Mouse (Mus musculus) hindbrain, embryonic 14.5 days (tissue): Measurements from ENCODE around the gene Mmp11. TPM values are rescaled to one million over a fixed set of nuclear protein-coding genes. Genes with fewer than 3 reads are reported as not detected.

Experiments
- ATAC-seq: fragments of 200-750 bp; cut with Nextera tagmentation; 2 replicates; pipeline ENCODE4 v1.8.0; 2017; ENCODE audit warnings: moderate number of reproducible peaks, mild to moderate bottlenecking, moderate TSS enrichment, moderate library complexity; ENCODE audit not compliant: low FRiP score
- DNase-seq: peaks from one replicate; pipeline ENCODE4 v3.0.0-alpha.2; 2015; ENCODE audit warnings: low spot score
- H3K27ac ChIP-seq: fragments of 300-500 bp; sonication (generic); 2 replicates; pipeline ENCODE4 v1.5.1; 2014; ENCODE audit warnings: mild to moderate bottlenecking, moderate library complexity
- H3K27me3 ChIP-seq: fragments of 300-500 bp; sonication (generic); 2 replicates; pipeline ENCODE4 v1.6.1; 2014; ENCODE audit warnings: mild to moderate bottlenecking, low read length, mixed read lengths; ENCODE audit not compliant: control insufficient read depth, insufficient read depth
- H3K36me3 ChIP-seq: fragments of 300-500 bp; sonication (generic); replicated peaks from 2 replicates; pipeline ENCODE4 v1.6.1; 2014; ENCODE audit not compliant: control insufficient read depth, insufficient read depth
- H3K4me1 ChIP-seq: fragments of 300-500 bp; sonication (generic); replicated peaks from 2 replicates; pipeline ENCODE4 v1.6.1; 2014; ENCODE audit warnings: antibody characterized with exemption, low read length, mixed read lengths; ENCODE audit not compliant: control insufficient read depth, insufficient read depth
- H3K4me2 ChIP-seq: fragments of 300-500 bp; sonication (generic); replicated peaks from 2 replicates; pipeline ENCODE4 v1.6.1; 2014; ENCODE audit warnings: mild to moderate bottlenecking, moderate library complexity
- H3K4me3 ChIP-seq: fragments of 300-500 bp; sonication (generic); replicated peaks from 2 replicates; pipeline ENCODE4 v1.5.1; 2014; ENCODE audit warnings: mild to moderate bottlenecking, low read length
- H3K9ac ChIP-seq: fragments of 300-500 bp; sonication (generic); 2 replicates; pipeline ENCODE4 v1.6.1; 2014
- H3K9me3 ChIP-seq: fragments of 300-500 bp; sonication (generic); 2 replicates; pipeline ENCODE4 v1.6.1; 2016; ENCODE audit warnings: low read length; ENCODE audit not compliant: control insufficient read depth
- WGBS: fragments of 180-500 bp; shearing (Covaris S2); extraction: QIAGEN DNeasy Blood & Tissue Kit; methylation state at CpG from one replicate; pipeline ENCODE4 v1.1.7; 2014; 5-methylcytosine and 5-hydroxymethylcytosine counted together
- polyA plus RNA-seq: library from polyadenylated mRNA; unstranded; fragments of >200 nt; fragmentation: Nextera tagmentation; extraction: Ambion mirVana; gene quantifications from 2 replicates; pipeline ENCODE4 v1.2.1, GENCODE M21; 2014

Mmp11 gene
- 16.8 and 18.0 TPM in 2 replicates for polyA plus RNA-seq

GRCm38 (mm10) chr10:75935680-75936541, at the start of gene Mmp11:
TSS of gene Mmp11 (minus strand) at chr10:75936496.
- Histone ChIP-seq H3K27ac (no peak within 1 kb of the TSS), H3K9me3 (no peaks in the 10 kb centered on the region), H3K27me3 (peaks cover 11% of the 10 kb centered on the region; the same call in 1 of the 2 replicates), H3K4me2 (peak within 1 kb of the TSS; percentile 69), H3K9ac (peak within 1 kb of the TSS; percentile 58), H3K4me1 (peaks cover 31% of the 10 kb centered on the region), H3K4me3 (peak within 1 kb of the TSS; percentile 43), H3K36me3 (no peaks in the 10 kb centered on the region)
- WGBS = 1% methylated on average over 51 of the region's 51 CpGs
- peak; percentile 57 for ATAC-seq
- peak; percentile 75 for DNase-seq

- DNase-seq (no peak), ATAC-seq (no peak)
- Histone ChIP-seq H3K27me3 (no peaks in the 10 kb centered on the region), H3K4me1 (no peaks in the 10 kb centered on the region), H3K9ac (no peak overlapping the region), H3K36me3 (no peaks in the 10 kb centered on the region), H3K4me3 (no peak overlapping the region), H3K4me2 (no peak overlapping the region), H3K9me3 (no peaks in the 10 kb centered on the region), H3K27ac (no peak overlapping the region)
- WGBS = 95% methylated on average over 3 of the region's 3 CpGs
Observed at GRCm38 (mm10) chr10:75979432-75979831, 43.1 kb upstream of the Mmp11 start.

DNA sequence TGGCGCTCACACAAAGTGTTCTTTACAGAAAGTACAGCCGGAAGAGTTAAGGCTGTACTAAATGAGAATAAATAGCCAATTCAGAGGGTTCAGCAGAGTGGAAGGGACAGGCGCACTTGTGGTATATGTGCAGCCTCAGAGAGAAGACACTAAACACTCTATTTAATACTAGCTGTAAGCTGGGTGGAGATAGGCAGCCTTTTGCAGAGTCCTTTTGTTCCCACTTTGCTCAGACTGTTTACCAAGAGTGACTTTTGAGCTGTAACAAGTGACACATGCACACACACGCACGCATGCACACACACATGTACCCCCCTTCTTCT, 42.5 kb upstream of the Mmp11 start:
- Histone ChIP-seq H3K27ac (no peak overlapping the region), H3K4me2 (no peak overlapping the region), H3K9ac (no peak overlapping the region), H3K36me3 (no peaks in the 10 kb centered on the region), H3K27me3 (no peaks in the 10 kb centered on the region), H3K4me1 (no peaks in the 10 kb centered on the region), H3K4me3 (no peak overlapping the region), H3K9me3 (no peaks in the 10 kb centered on the region)
- no peak for DNase-seq
- ATAC-seq = no peak
- WGBS = 70% methylated on average over 5 of the region's 5 CpGs

DNA sequence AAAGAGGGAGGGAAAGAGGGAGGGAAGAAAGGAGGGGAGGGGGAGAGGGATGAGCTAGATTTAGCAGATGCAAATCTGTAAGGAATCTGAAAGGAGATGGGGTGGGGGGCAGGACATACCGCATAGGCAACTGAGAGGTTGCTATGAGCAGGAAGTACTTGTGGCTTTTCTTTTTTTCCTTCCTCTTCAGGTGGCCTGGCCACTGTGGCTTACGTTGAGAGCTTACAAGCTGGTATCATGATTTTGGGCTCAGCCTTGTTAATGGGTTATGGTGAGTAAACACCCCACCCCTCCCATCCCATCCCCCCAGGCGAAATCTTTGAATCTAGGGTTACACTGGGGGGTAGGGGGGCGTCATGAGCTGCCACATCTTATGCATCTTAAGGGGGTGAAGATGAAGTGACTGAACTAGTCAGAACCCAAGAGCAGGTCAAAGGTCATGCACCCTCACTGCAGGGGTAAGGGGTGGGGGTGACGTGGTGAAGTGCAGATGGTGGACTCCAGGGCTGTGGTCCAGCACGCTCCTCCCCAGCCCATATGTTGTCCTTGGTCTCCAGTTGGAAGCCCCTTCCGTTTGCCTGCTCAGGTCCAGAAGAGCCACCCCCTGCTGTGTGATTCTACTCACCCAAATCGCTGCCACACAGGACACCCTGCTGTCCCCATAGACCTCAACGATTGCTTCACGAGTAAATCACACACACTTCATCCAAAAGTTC, 42.0 kb upstream of the Mmp11 start:
- Histone ChIP-seq H3K9me3 (no peaks in the 10 kb centered on the region), H3K4me2 (no peak overlapping the region), H3K36me3 (no peaks in the 10 kb centered on the region), H3K27me3 (no peaks in the 10 kb centered on the region), H3K4me3 (no peak overlapping the region), H3K9ac (no peak overlapping the region), H3K4me1 (no peaks in the 10 kb centered on the region), H3K27ac (no peak overlapping the region)
- no peak for ATAC-seq
- WGBS = 49% methylated on average over 10 of the region's 10 CpGs
- no peak for DNase-seq

DNA sequence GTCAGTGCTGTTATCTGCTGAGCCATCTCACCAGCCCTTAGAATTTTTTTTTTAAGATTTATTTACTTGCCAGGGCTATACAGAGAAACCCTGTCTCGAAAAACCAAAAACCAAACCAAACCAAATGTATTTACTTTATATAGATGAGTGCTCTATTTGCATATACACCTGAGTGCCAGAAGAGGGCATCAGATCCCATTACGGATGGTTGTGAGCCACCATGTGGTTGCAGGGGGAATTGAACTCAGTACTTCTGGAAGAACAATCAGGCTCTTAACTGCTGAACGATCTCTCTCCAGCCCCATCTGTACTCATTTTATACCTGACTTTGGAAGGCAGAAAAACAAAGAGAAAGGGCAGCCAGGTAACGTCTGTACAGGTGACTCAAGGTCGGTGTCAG, 38.9 kb upstream of the Mmp11 start:
- H3K4me3 ChIP-seq = no peak overlapping the region
- no peak overlapping the region for H3K4me2 ChIP-seq
- no peaks in the 10 kb centered on the region for H3K4me1 ChIP-seq
- no peaks in the 10 kb centered on the region for H3K9me3 ChIP-seq
- H3K27ac ChIP-seq = no peak overlapping the region
- 79% methylated on average over 5 of the region's 5 CpGs for WGBS
- H3K27me3 ChIP-seq = no peaks in the 10 kb centered on the region
- H3K36me3 ChIP-seq = no peaks in the 10 kb centered on the region
- ATAC-seq (no peak), DNase-seq (no peak)
- no peak overlapping the region for H3K9ac ChIP-seq

GRCm38 (mm10) chr10:75973846-75974245, 37.5 kb upstream of the Mmp11 start:
- 92% methylated on average over 10 of the region's 10 CpGs for WGBS
- Histone ChIP-seq H3K9me3 (no peaks in the 10 kb centered on the region), H3K27me3 (no peaks in the 10 kb centered on the region), H3K4me2 (no peak overlapping the region), H3K9ac (no peak overlapping the region), H3K36me3 (no peaks in the 10 kb centered on the region), H3K27ac (no peak overlapping the region), H3K4me1 (no peaks in the 10 kb centered on the region), H3K4me3 (no peak overlapping the region)
- DNase-seq (no peak), ATAC-seq (no peak)

DNA sequence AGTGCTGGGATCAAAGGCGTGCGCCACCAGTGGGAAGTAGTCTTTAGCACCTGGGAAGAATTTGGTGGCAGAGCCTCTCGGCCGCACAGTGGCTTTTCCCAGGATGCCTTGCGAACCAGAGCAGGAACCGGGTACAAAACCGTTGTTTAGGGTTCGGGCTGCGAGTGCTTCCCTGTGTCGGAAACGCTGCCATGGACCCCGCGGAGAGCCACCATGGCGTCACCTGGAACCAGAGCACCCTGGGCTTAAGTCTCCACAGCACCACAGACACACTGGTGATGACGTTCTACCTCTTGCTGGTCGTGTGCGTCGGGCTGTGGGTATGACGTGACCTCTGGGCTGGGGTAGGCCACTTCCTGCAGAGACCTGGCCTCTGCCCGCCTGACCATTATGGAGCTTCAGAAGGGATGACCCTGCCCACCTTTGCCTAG, 18.1 kb upstream of the Mmp11 start, which contains the start of gene Gm5134:
Gene Gm5134 (plus strand): TSS at position 134 of the 431 bp plus-strand sequence.
- H3K36me3 ChIP-seq = no peaks in the 10 kb centered on the region
- WGBS = 25% methylated on average over 20 of the region's 20 CpGs
- H3K4me1 ChIP-seq = peaks cover 11% of the 10 kb centered on the region
- no peak within 1 kb of the TSS for H3K27ac ChIP-seq
- ATAC-seq (no peak), DNase-seq (no peak)
- H3K9ac ChIP-seq = no peak within 1 kb of the TSS
- peak within 1 kb of the TSS; percentile 8; the same call in 1 of the 2 replicates for H3K4me3 ChIP-seq
- peaks cover 19% of the 10 kb centered on the region; the same call in 1 of the 2 replicates for H3K27me3 ChIP-seq
- H3K4me2 ChIP-seq = peak within 1 kb of the TSS; percentile 38
- no peaks in the 10 kb centered on the region for H3K9me3 ChIP-seq

- H3K4me1 ChIP-seq = peaks cover 11% of the 10 kb centered on the region
- DNase-seq (peak; percentile 79), ATAC-seq (peak; percentile 32; the same call in 1 of the 2 replicates)
- H3K9me3 ChIP-seq = no peaks in the 10 kb centered on the region
- H3K27me3 ChIP-seq = peaks cover 19% of the 10 kb centered on the region; the same call in 1 of the 2 replicates
- no peaks in the 10 kb centered on the region for H3K36me3 ChIP-seq
- peak overlapping the region; percentile 37 for H3K4me3 ChIP-seq
- H3K9ac ChIP-seq = peak overlapping the region; percentile 56; the same call in 1 of the 2 replicates
- H3K4me2 ChIP-seq = peak overlapping the region; percentile 77
- 5% methylated on average over 13 of the region's 13 CpGs for WGBS
- H3K27ac ChIP-seq = no peak overlapping the region
Observed at GRCm38 (mm10) chr10:75951424-75952050, 15.2 kb upstream of the Mmp11 start.

- Histone ChIP-seq H3K36me3 (no peaks in the 10 kb centered on the region), H3K4me3 (peak overlapping the region; percentile 37), H3K9ac (peak overlapping the region; percentile 56), H3K27ac (no peak overlapping the region), H3K4me1 (peaks cover 11% of the 10 kb centered on the region), H3K4me2 (peak overlapping the region; percentile 77), H3K27me3 (peaks cover 19% of the 10 kb centered on the region; the same call in 1 of the 2 replicates), H3K9me3 (no peaks in the 10 kb centered on the region)
- WGBS = 1% methylated on average over 23 of the region's 23 CpGs
- ATAC-seq = peak; percentile 43; the same call in 1 of the 2 replicates
- DNase-seq = no peak
Observed at GRCm38 (mm10) chr10:75950791-75951210, 14.5 kb upstream of the Mmp11 start.
